ENCODE assay signal across 9 mouse cellular contexts in the genomic region with DNA sequence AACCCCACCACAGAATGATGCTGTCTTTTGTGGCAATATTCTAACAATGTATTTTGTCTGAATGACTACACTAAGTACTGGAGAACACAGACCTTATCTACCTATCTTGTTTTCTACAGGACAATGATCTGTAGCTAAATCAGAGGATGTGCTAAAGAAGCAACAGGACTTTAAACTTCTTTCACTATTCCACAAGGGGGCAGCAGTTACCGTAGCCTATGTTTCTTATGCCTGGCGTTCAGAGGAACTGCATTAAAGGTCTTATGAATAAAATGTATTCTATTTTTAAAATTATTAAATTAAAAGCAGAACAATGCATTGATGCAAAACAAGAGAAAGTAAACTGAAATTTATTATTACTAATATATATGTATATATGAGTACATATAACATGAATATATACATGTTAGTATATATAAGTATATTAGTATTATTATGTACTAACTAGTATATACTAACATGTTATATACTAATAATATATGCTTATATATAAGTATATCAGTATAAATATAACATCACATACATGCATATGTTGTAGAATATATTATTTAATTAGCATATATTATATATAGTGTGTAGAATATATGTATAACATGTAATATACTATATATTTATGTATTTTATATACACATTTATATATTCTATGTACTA. TPM values are rescaled to one million over a fixed set of nuclear protein-coding genes. Genes with fewer than 3 reads are reported as not detected.
DNase-seq lines count a peak whose midpoint lies in the region; ATAC-seq and TF ChIP-seq lines count a peak whose summit lies in the region.
"Had no signal": no experiment of that assay in that cellular context is flagged by ENCODE, and none has a peak within 500 bp of the region (broad histone marks: within the 10 kb centered on the region; RNA-seq: fewer than 3 reads in every experiment).

No protein-coding gene starts in this region.

- WGBS in cerebellum, adult 2 months: 2% methylated on average over 2 of the region's 2 CpGs
- 6% methylated on average over 2 of the region's 2 CpGs for WGBS in limb, embryonic 14.5 days
- 11% methylated on average over 2 of the region's 2 CpGs for WGBS in neural tube, embryonic 15.5 days

- DNase-seq in left cerebral cortex, adult 18-20 months (ENCODE audit: low spot score in 2 of 2): peak; percentile 44 to 48
- no peak for DNase-seq in left cerebral cortex, adult 11 months (ENCODE audit: low spot score)
- peak; percentile 33 for DNase-seq in MEL-GATA-1-ER (ENCODE audit: extremely low read depth, low read depth)
- peak; percentile 27 to 64 for DNase-seq in cerebellum, adult 2 months
- DNase-seq in gastrocnemius, postnatal 14 days: peak; percentile 18
- peak; percentile 89 for DNase-seq in limb, embryonic 14.5 days (ENCODE audit: low spot score)

- no peak overlapping the region for H3K4me2 ChIP-seq in limb, embryonic 14.5 days (replicated peaks; ENCODE audit: low read depth, low read length, severe bottlenecking)
- no peak overlapping the region for H3K4me2 ChIP-seq in neural tube, embryonic 15.5 days

- H3K27ac ChIP-seq in cerebellum, adult 2 months (ENCODE audit: insufficient read depth, low read length): no peak overlapping the region
- no peak overlapping the region for H3K27ac ChIP-seq in limb, embryonic 14.5 days (replicated peaks; ENCODE audit: low read depth, low read length)
- H3K27ac ChIP-seq in neural tube, embryonic 15.5 days (replicated peaks): no peak overlapping the region

- no peak; the same call in 1 of the 2 replicates for ATAC-seq in limb, embryonic 14.5 days (ENCODE audit: low FRiP score, low read depth)
- ATAC-seq in neural tube, embryonic 15.5 days (ENCODE audit: low FRiP score): peak; percentile 47; the same call in 1 of the 2 replicates

- H3K9me3 ChIP-seq in limb, embryonic 14.5 days (ENCODE audit: control insufficient read depth, low read length): no peaks in the 10 kb centered on the region
- no peaks in the 10 kb centered on the region for H3K9me3 ChIP-seq in neural tube, embryonic 15.5 days (replicated peaks)

- no peak overlapping the region for H3K4me3 ChIP-seq in cerebellum, adult 2 months (replicated peaks; ENCODE audit: insufficient read depth, low read depth, low read length)
- no peak overlapping the region for H3K4me3 ChIP-seq in limb, embryonic 14.5 days (replicated peaks; ENCODE audit: low read length)
- no peak overlapping the region for H3K4me3 ChIP-seq in neural tube, embryonic 15.5 days (replicated peaks)
- H3K4me3 ChIP-seq: myocyte had no signal

- H3K9ac ChIP-seq in limb, embryonic 14.5 days (ENCODE audit: low read depth, low read length, severe bottlenecking): no peak overlapping the region
- no peak overlapping the region for H3K9ac ChIP-seq in neural tube, embryonic 15.5 days (replicated peaks)

- peak; percentile 9; the same call in 1 of the 2 replicates for TF ChIP-seq CTCF in cerebellum, adult 2 months (IDR thresholded peaks at IDR 0.05; ENCODE audit: borderline replicate concordance, insufficient read depth, low read depth, low read length)

- no peak for TF ChIP-seq POLR2A in cerebellum, adult 2 months (IDR thresholded peaks at IDR 0.05; ENCODE audit: borderline replicate concordance, insufficient read depth, low read length)
- no peak for TF ChIP-seq POLR2A in limb, embryonic 14.5 days (IDR thresholded peaks at IDR 0.05; ENCODE audit: borderline replicate concordance, extremely low read depth, insufficient read depth, insufficient read length)

- intact Hi-C loops in gastrocnemius, postnatal 14 days (cut with DNase I; ENCODE audit: low total_unique reads): no loop called here

- H3K4me1 ChIP-seq in cerebellum, adult 2 months (ENCODE audit: control insufficient read depth, insufficient read depth, low read length): peaks cover 3% of the 10 kb centered on the region
- H3K4me1 ChIP-seq in limb, embryonic 14.5 days (ENCODE audit: control insufficient read depth, insufficient read depth, low read length): no peaks in the 10 kb centered on the region
- no peaks in the 10 kb centered on the region for H3K4me1 ChIP-seq in neural tube, embryonic 15.5 days

- no peaks in the 10 kb centered on the region for H3K27me3 ChIP-seq in cerebellum, adult 2 months (ENCODE audit: control insufficient read depth, insufficient read depth, low read length)
- no peaks in the 10 kb centered on the region for H3K27me3 ChIP-seq in limb, embryonic 14.5 days (ENCODE audit: control insufficient read depth, insufficient read depth, low read length)
- H3K27me3 ChIP-seq in neural tube, embryonic 15.5 days (replicated peaks): no peaks in the 10 kb centered on the region; the same call in 1 of the 2 replicates

- no peaks in the 10 kb centered on the region for H3K36me3 ChIP-seq in limb, embryonic 14.5 days (ENCODE audit: control insufficient read depth, insufficient read depth, low read length)
- H3K36me3 ChIP-seq in neural tube, embryonic 15.5 days: no peaks in the 10 kb centered on the region

RNA-seq across cellular contexts. Expression of a gene that starts 35.0 kb away (rescaled TPM):
- total RNA-seq in left cerebral cortex, adult 18-20 months (2021): not detected
- polyA plus RNA-seq in cerebellum, adult 2 months (2012; rRNA removed): not detected in 2 replicates
- not detected for total RNA-seq in gastrocnemius, postnatal 14 days (2021)
- polyA plus RNA-seq in limb, embryonic 14.5 days (2012; rRNA removed): not detected in 2 replicates
- not detected in 2 replicates for polyA plus RNA-seq in limb, embryonic 14.5 days (2014; fragmentation: Nextera tagmentation; extraction: Ambion mirVana)
- not detected in 2 replicates for polyA plus RNA-seq in neural tube, embryonic 15.5 days (2015; fragmentation: Nextera tagmentation; extraction: Ambion mirVana)
- total RNA-seq: gastrocnemius, postnatal 4 days had no signal
- polyA plus RNA-seq: myocyte had no signal

RNA-seq across cellular contexts. Expression of a gene that starts 59.5 kb away (rescaled TPM):
- total RNA-seq in left cerebral cortex, adult 18-20 months (2021): 10 to 100 TPM; 77.3 to 84.5 TPM
- 38.2 and 39.8 TPM in 2 replicates for polyA plus RNA-seq in cerebellum, adult 2 months (2012; rRNA removed)
- 10 to 100 TPM; 33.8 to 34.5 TPM for total RNA-seq in gastrocnemius, postnatal 14 days (2021)
- 7.1 and 7.7 TPM in 2 replicates for polyA plus RNA-seq in limb, embryonic 14.5 days (2012; rRNA removed)
- polyA plus RNA-seq in limb, embryonic 14.5 days (2014; fragmentation: Nextera tagmentation; extraction: Ambion mirVana): 12.2 and 14.2 TPM in 2 replicates
- 20.3 and 24.2 TPM in 2 replicates for polyA plus RNA-seq in neural tube, embryonic 15.5 days (2015; fragmentation: Nextera tagmentation; extraction: Ambion mirVana)
